Mouse (Mus musculus) frontal cortex, postnatal 14 days (tissue): ENCODE measurements around the gene Isx.
A peak's percentile ranks its signal among the peaks of the same experiment; 100 is the strongest.

Experiments used
- DNase-seq, 2 experiments: peaks; one replicate each; pipeline ENCODE4 v3.0.0; 2022; ENCODE audit warnings: low spot score in 2 of 2

Gene Isx

GRCm38 (mm10) chr8:74899796-74900195 lies 26.8 kb downstream of the Isx start:
- DNase-seq, result peak; percentile 16 to 34

GRCm38 (mm10) chr8:74901765-74902164 lies 28.8 kb downstream of the Isx start:
- no peak for DNase-seq

- no peak for DNase-seq
Observed at GRCm38 (mm10) chr8:74903054-74903842, 30.3 kb downstream of the Isx start.

- DNase-seq, result no peak
Observed at GRCm38 (mm10) chr8:74906333-74906732, 33.4 kb downstream of the Isx start.

- DNase-seq, result no peak
Observed at GRCm38 (mm10) chr8:74910708-74911107, 37.7 kb downstream of the Isx start.

- DNase-seq, result no peak
Observed at GRCm38 (mm10) chr8:74920691-74921421, 47.9 kb downstream of the Isx start.

GRCm38 (mm10) chr8:74921882-74922518 lies 49.0 kb downstream of the Isx start:
- peak in 1 of 2 experiments; percentile 39 for DNase-seq

- DNase-seq, result no peak
Observed at GRCm38 (mm10) chr8:74927940-74928339, 55.0 kb downstream of the Isx start.

GRCm38 (mm10) chr8:74930731-74931130 lies 57.8 kb downstream of the Isx start:
- peak in 1 of 2 experiments; percentile 14 for DNase-seq

- peak in 1 of 2 experiments; percentile 31 for DNase-seq
Observed at GRCm38 (mm10) chr8:74935308-74935707, 62.3 kb downstream of the Isx start.

- DNase-seq, result no peak
Observed at GRCm38 (mm10) chr8:74936656-74937055, 63.7 kb downstream of the Isx start.

GRCm38 (mm10) chr8:74942056-74942455 lies 69.1 kb downstream of the Isx start:
- no peak for DNase-seq
